Mouse (Mus musculus) megakaryocyte-erythroid progenitor cell, adult 5-6 weeks (primary cell): ENCODE measurements around the gene Cenpm. TPM values are rescaled to one million over a fixed set of nuclear protein-coding genes. Genes with fewer than 3 reads are reported as not detected.
A peak's percentile ranks its signal among the peaks of the same experiment; 100 is the strongest.

Experiments
- ATAC-seq: replicated peaks from 2 replicates; pipeline ENCODE4 v1.8.0; 2016; ENCODE audit warnings: mild to moderate bottlenecking, inconsistent platforms; ENCODE audit not compliant: severe bottlenecking, poor library complexity, low FRiP score, low TSS enrichment
- total RNA-seq, 2 experiments: library from RNA; stranded (forward) in 1 of 2; stranded (reverse) in 1 of 2; fragments of 200-1000, 215-1000 nt in 1 of 2; fragments of >200 nt in 1 of 2; fragmentation: Nextera tagmentation in 1 of 2; gene quantifications; 2 replicates each; pipeline ENCODE4 v1.2.3; 2014 to 2017

The Cenpm gene
- total RNA-seq, 2 experiments from 2014 or later = 19.0 to 53.8 TPM

GRCm38 (mm10) chr15:82203611-82204351 lies 40.8 kb downstream of the Cenpm start:
- ATAC-seq = no peak

GRCm38 (mm10) chr15:82203090-82203489 lies 41.5 kb downstream of the Cenpm start:
- no peak for ATAC-seq

GRCm38 (mm10) chr15:82202086-82202485 lies 42.5 kb downstream of the Cenpm start:
- ATAC-seq = no peak

GRCm38 (mm10) chr15:82199546-82199945 lies 45.0 kb downstream of the Cenpm start:
- ATAC-seq = no peak

- ATAC-seq = no peak
These were observed 46.2 kb downstream of the Cenpm start for GRCm38 (mm10) chr15:82198342-82198741.

- ATAC-seq = no peak
These were observed 46.6 kb downstream of the Cenpm start for GRCm38 (mm10) chr15:82197937-82198336.

GRCm38 (mm10) chr15:82197246-82197750 lies 47.2 kb downstream of the Cenpm start:
- peak; percentile 50 for ATAC-seq

- no peak for ATAC-seq
These were observed 48.2 kb downstream of the Cenpm start for GRCm38 (mm10) chr15:82196300-82196699.

GRCm38 (mm10) chr15:82192617-82193016 lies 51.9 kb downstream of the Cenpm start:
- no peak for ATAC-seq

- ATAC-seq = no peak
These were observed 55.9 kb downstream of the Cenpm start for GRCm38 (mm10) chr15:82188481-82189240.

- no peak for ATAC-seq
These were observed 56.6 kb downstream of the Cenpm start for GRCm38 (mm10) chr15:82187924-82188323.

- no peak for ATAC-seq
These were observed 57.1 kb downstream of the Cenpm start for GRCm38 (mm10) chr15:82187401-82187800.

- ATAC-seq = peak; percentile 33; the same call in 1 of the 2 replicates
These were observed 57.6 kb downstream of the Cenpm start for GRCm38 (mm10) chr15:82186931-82187330.

- ATAC-seq = peak; percentile 86
These were observed 58.4 kb downstream of the Cenpm start for GRCm38 (mm10) chr15:82186131-82186530.

GRCm38 (mm10) chr15:82185062-82185783 lies 59.3 kb downstream of the Cenpm start:
- no peak for ATAC-seq

- ATAC-seq = no peak
These were observed 59.9 kb downstream of the Cenpm start for GRCm38 (mm10) chr15:82184656-82185055.

- peak; percentile 28; the same call in 1 of the 2 replicates for ATAC-seq
These were observed 60.4 kb downstream of the Cenpm start for GRCm38 (mm10) chr15:82184183-82184582.
